ENCODE assay signal across 8 mouse cellular contexts in genomic region chr17:47009016-47009415, GRCm38 (mm10). TPM values are rescaled to one million over a fixed set of nuclear protein-coding genes. Genes with fewer than 3 reads are reported as not detected.
DNase-seq lines count a peak whose midpoint lies in the region; ATAC-seq and TF ChIP-seq lines count a peak whose summit lies in the region.

No protein-coding gene starts in this region.

- peaks cover 10% of the 10 kb centered on the region; the same call in 1 of the 2 replicates for H3K36me3 ChIP-seq in E14TG2a.4 (ENCODE audit: insufficient read depth, low read length)
- H3K36me3 ChIP-seq in forebrain, embryonic 10.5 days (replicated peaks): peaks cover 14% of the 10 kb centered on the region
- H3K36me3 ChIP-seq in intestine, postnatal 0 days (ENCODE audit: control insufficient read depth, insufficient read depth): no peaks in the 10 kb centered on the region

- no peak for TF ChIP-seq CTCF in E14TG2a.4 (conservative IDR thresholded peaks at IDR 0.05; ENCODE audit: low read length)
- TF ChIP-seq CTCF in intestine, postnatal 0 days (IDR thresholded peaks at IDR 0.05; ENCODE audit: low read depth): no peak

- peaks cover 41% of the 10 kb centered on the region for H3K4me1 ChIP-seq in E14TG2a.4 (replicated peaks; ENCODE audit: low read depth, low read length)
- peaks cover 21% of the 10 kb centered on the region for H3K4me1 ChIP-seq in forebrain, embryonic 10.5 days
- 0 out of 2 replicates have a peak, but pooled peaks cover 2% of the 10 kb centered on the region for H3K4me1 ChIP-seq in intestine, postnatal 0 days (replicated peaks; ENCODE audit: control insufficient read depth, insufficient read depth, low read length)

- peak overlapping the region; percentile 96; the same call in 1 of the 2 replicates for H3K27ac ChIP-seq in forebrain, embryonic 10.5 days
- no peak overlapping the region for H3K27ac ChIP-seq in intestine, postnatal 0 days (ENCODE audit: low read depth, low read length)

- WGBS in forebrain, embryonic 10.5 days: 47% methylated on average over 6 of the region's 6 CpGs
- 10% methylated on average over 6 of the region's 6 CpGs for WGBS in intestine, postnatal 0 days

- no peaks in the 10 kb centered on the region for H3K9me3 ChIP-seq in E14TG2a.4 (ENCODE audit: low read length)
- no peaks in the 10 kb centered on the region for H3K9me3 ChIP-seq in forebrain, embryonic 10.5 days
- no peaks in the 10 kb centered on the region for H3K9me3 ChIP-seq in intestine, postnatal 0 days (ENCODE audit: control insufficient read depth)

- no peak for ATAC-seq in intestine, postnatal 0 days

- peak overlapping the region; percentile 86; the same call in 1 of the 2 replicates for H3K9ac ChIP-seq in intestine, postnatal 0 days (ENCODE audit: low read depth, low read length)

- H3K4me3 ChIP-seq in E14TG2a.4 (replicated peaks; ENCODE audit: low read length): peak overlapping the region; percentile 98
- peak overlapping the region; percentile 98 for H3K4me3 ChIP-seq in forebrain, embryonic 10.5 days
- H3K4me3 ChIP-seq in intestine, postnatal 0 days (ENCODE audit: low read depth, low read length): peak overlapping the region; percentile 98

- H3K27me3 ChIP-seq in E14TG2a.4 (ENCODE audit: insufficient read depth, low read length): 0 out of 2 replicates have a peak, but pooled peaks cover 8% of the 10 kb centered on the region
- no peaks in the 10 kb centered on the region for H3K27me3 ChIP-seq in forebrain, embryonic 10.5 days (ENCODE audit: poor library complexity, severe bottlenecking)
- H3K27me3 ChIP-seq in intestine, postnatal 0 days (replicated peaks; ENCODE audit: control insufficient read depth, insufficient read depth, low read length): no peaks in the 10 kb centered on the region

- peak; percentile 38 for DNase-seq in cerebellum, adult 9-10 months
- no peak for DNase-seq in cerebellum, postnatal 14 days
- DNase-seq in forebrain, embryonic 10.5 days (ENCODE audit: extremely low spot score, low spot score): no peak
- peak; percentile 18 for DNase-seq in retina, embryonic 14.5 days (ENCODE audit: low spot score)
- DNase-seq in testis, postnatal 14 days (ENCODE audit: low spot score): no peak
- no peak for DNase-seq in left cerebral cortex, adult 18-20 months (ENCODE audit: low spot score in 2 of 2)

- peak overlapping the region; percentile 82 for H3K4me2 ChIP-seq in intestine, postnatal 0 days (replicated peaks; ENCODE audit: low read depth)

RNA-seq across cellular contexts. Expression of gene Ubr2, which starts 1.3 kb away (rescaled TPM):
- 13.3 and 15.7 TPM in 2 replicates for polyA plus RNA-seq in forebrain, embryonic 10.5 days (2016; fragmentation: Nextera tagmentation; extraction: Ambion mirVana)
- 4.9 and 5.4 TPM in 2 replicates for polyA plus RNA-seq in intestine, postnatal 0 days (2015; fragmentation: Nextera tagmentation; extraction: Ambion mirVana)
- 10 to 100 TPM; 54.7 to 55.3 TPM for total RNA-seq in left cerebral cortex, adult 18-20 months (2021)

Comparison
In these comparisons a context has a peak if more than half of its experiments do, and no peak if none do; other contexts are left out.
1. DNase-seq: peak in cerebellum, adult 9-10 months (single experiment) and retina, embryonic 14.5 days (single experiment); none in cerebellum, postnatal 14 days (0 of 2), forebrain, embryonic 10.5 days (single experiment), testis, postnatal 14 days (single experiment) and left cerebral cortex, adult 18-20 months (0 of 2).
2. Peak in every context shown above with its lines, with median percentiles within 50 percentile points of each other: H3K4me3 ChIP-seq.